ENCODE assay signal across 9 mouse cellular contexts in the genomic region with DNA sequence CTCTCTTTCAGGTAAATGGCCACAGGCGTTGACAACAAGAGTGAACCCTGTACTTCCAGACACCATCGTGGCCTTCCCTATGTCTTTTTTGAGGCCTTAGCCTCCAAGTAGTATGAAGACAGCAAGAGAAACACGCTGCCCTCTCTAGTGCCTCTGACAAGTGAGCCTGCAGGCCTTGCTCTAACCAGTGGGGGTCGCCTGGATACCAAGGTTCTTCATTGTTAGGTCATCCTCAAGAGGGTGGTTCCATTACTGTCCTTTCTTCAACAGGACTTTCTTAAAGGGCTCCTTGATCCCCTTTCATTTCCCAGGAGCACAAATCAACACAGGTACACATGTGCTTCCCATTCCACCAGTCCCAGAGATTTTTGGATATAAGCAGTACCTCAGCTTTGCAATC.
DNase-seq lines count a peak whose midpoint lies in the region; ATAC-seq lines count a peak whose summit lies in the region.
"Had no signal": no experiment of that assay in that cellular context is flagged by ENCODE, and none has a peak within 500 bp of the region (broad histone marks: within the 10 kb centered on the region; RNA-seq: fewer than 3 reads in every experiment).

No protein-coding gene starts in this region.

- H3K9me3 ChIP-seq in limb, embryonic 10.5 days (replicated peaks), result no peaks in the 10 kb centered on the region
- H3K9me3 ChIP-seq: heart, embryonic 15.5 days had no signal

- H3K4me3 ChIP-seq in limb, embryonic 10.5 days, result no peak overlapping the region
- H3K4me3 ChIP-seq: heart, embryonic 15.5 days had no signal

- H3K4me1 ChIP-seq in limb, embryonic 10.5 days, result no peaks in the 10 kb centered on the region
- H3K4me1 ChIP-seq: heart, embryonic 15.5 days had no signal

- H3K27me3 ChIP-seq in limb, embryonic 10.5 days (ENCODE audit: low read depth, poor library complexity, severe bottlenecking), result no peaks in the 10 kb centered on the region
- H3K27me3 ChIP-seq: heart, embryonic 15.5 days had no signal

- 46% methylated on average over 4 of the region's 4 CpGs for WGBS in limb, embryonic 10.5 days

- peak; percentile 5 to 27 for DNase-seq in heart, postnatal 14 days
- no peak for DNase-seq in heart, adult 11 months
- DNase-seq in ES-CJ7 (ENCODE audit: low read depth, low spot score), result peak; percentile 67
- DNase-seq in cerebellum, postnatal 10 days, result peak; percentile 90 to 91
- peak; percentile 8 for DNase-seq in gastrocnemius, postnatal 25 days
- peak; percentile 39 for DNase-seq in limb, embryonic 10.5 days (ENCODE audit: low spot score)
- peak; percentile 77 for DNase-seq in retina, embryonic 14.5 days (ENCODE audit: low spot score)

- no peaks in the 10 kb centered on the region for H3K36me3 ChIP-seq in limb, embryonic 10.5 days
- H3K36me3 ChIP-seq: heart, embryonic 15.5 days had no signal

- H3K27ac ChIP-seq in limb, embryonic 10.5 days, result no peak overlapping the region
- H3K27ac ChIP-seq: heart, embryonic 15.5 days had no signal

- intact Hi-C loops in heart, postnatal 14 days (cut with DNase I), result loop anchor here (5.0 kb wide), 1 partner anchor 688 kb away; the partner anchor contains the start of gene Basp1

- no peak for ATAC-seq in megakaryocyte-erythroid progenitor cell, adult 5-6 weeks (replicated peaks; ENCODE audit: low FRiP score, low TSS enrichment, poor library complexity, severe bottlenecking)
